Mouse (Mus musculus) retina, postnatal 7 days (tissue): Measurements from ENCODE around the gene Tubb4b.

Source experiments
- DNase-seq: peaks from one replicate; pipeline ENCODE4 v3.0.0-alpha.2; 2012; ENCODE audit warnings: low read depth, low spot score

Tubb4b gene

DNA sequence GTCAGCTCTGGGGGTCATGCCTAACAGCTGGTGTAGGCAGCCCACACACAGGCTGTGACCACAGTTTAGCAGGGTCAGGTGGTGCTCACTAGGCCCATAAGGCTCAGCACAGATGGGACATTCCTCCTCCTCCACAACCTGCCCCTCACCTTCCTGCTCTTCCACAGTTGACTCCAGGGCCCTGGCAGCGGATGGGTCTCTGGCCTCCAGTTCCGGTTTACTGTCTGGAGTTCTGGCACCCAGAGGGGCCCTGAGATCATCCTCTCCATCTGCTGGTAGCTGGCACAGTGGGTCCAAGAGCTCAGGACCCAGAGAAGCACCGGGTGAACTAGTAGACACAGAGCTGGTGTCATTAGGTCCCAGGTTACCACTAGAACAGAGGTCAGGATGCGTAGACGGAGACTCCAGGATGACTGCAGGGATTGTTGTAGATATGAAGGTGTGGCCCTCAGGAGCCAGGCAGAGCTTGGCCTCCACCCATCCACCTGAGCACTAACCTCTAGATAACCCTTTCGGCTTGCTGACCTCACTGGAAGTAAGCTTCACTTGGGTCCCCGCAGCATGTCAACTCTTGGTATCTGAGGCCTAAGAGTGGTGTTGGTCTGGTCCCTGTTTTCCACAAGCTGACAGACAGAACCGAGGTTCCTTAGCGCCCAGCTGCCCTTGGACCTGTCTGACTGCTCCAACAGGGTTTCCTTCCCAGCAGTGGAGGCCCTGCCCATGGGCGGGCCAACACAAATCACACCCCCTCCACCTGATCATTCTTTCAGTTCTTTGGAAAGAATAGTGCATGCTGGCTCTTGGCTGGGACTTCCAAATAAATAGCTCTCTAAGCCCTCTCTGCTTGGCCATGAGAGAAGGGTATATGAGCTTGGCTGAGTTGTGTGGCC lies 21.9 kb upstream of the Tubb4b start, which contains the start of gene AL732309.1:
AL732309.1 (minus strand) TSS at position 681 of the 890 bp plus-strand sequence.
- no peak for DNase-seq

DNA sequence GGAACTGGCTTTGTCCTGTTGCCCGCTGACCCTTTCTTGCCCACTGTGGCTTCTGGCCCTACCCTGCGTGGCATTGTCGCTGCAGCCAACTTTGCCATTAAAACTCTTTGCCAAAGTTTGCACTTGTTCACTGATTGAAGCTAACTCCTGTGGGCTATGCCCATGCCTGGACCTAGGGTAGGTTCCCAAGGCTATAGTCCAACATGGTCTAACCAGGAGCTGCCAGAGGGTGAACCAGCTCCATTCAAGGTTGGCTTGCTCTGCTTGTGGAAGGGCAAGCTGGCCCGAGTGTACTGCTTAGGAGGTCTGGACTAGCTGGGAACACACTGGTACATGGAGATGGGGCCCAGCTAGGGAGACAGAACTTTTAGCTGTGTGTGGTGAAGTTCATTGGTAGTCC lies 19.6 kb upstream of the Tubb4b start:
- DNase-seq: no peak

DNA sequence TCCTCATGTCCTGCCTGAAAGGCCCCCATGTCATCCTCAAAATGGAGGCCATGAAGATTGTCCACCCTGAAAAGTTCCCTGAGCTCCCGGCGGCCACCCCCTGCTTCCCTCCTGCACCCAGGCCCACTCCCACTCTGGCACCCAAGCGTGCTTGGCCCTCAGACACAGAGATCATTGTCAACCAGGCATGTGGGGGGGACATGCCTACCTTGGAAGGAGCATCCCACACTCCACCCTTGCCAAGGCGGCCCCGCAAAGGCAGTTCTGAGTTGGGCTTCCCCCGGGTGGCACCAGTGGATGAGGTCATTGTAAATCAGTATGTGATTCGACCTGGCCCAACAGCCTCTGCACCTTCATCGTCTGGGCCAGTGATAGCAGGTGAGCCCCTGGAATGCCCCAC lies 18.8 kb upstream of the Tubb4b start:
- no peak for DNase-seq

DNA sequence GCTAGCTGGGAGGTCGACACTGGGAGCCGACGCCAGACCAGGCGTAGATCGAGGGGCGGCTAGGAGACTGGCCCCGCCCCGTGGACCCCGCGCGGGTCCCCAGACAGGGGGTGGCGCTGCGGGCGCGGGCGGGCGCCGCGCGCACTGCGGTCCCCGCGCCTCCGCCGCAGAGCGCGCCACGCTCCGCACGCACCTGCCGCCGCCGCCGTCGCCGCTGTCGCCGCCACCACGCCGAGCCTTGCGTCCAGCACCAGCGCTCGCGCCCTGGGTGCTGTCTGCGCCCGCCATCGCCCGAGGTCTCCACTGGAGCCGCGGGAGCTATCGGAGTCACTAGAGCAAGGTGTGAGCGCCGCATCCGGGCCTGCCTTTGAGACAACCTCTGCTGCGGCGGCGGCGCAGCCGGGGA lies 17.6 kb upstream of the Tubb4b start, which contains the start of the genes Rnf208 and Cysrt1:
Rnf208 (plus strand) TSS at position 155 of the 406 bp plus-strand sequence.
Cysrt1 (minus strand) TSS at position 352 of the 406 bp plus-strand sequence.
- no peak for DNase-seq

DNA sequence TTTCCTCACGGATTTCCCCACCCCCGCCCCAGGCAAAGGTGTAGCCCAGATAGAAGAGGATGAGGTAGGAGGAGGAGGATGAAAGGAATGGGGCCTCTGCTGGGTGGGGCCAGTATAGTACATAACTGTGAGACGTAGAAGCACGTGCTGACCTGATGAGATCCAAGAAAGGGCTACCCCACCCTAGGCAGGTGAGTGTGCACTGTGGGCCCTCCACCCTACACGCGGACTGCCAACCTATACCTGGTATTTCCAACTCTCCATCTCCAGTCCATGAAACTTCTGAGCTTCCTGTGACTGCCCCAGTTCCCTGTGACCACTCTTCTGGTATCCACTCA lies 16.9 kb upstream of the Tubb4b start:
- DNase-seq: no peak

DNA sequence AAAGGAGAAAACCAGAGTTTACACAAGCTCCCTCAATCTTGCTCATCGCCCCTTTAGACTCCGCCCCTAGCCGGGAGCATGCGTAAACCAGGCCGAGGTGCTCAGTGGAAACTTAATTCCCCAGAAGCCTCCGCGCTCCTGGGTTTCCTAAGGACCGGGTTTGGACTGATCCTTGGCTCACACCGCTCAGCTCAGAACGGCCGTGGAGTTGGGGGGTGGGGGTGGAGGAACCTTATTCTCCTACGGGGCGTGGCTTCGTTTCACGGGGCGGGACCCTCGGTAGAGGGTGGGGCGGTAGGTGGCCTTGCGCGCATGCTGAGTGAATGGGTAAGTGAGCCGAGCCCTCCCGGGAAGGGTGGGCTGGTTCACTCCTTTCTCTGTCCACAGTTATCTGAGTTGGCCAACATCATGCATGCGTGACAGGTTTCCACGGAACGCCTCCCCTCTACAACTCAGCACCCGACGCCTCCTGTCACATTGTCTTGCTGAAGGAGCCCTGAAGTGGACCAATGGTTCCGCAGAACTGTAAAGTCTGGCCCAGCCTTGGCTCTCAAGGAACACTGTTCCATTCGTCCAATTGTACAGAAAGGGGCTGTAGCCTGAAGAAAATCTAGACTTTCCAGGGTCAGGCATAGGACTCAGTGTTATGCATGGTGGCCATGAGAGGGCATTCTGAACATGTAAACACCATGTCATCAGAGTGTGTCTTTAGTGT lies 16.4 kb upstream of the Tubb4b start:
- peak; percentile 65 for DNase-seq

DNA sequence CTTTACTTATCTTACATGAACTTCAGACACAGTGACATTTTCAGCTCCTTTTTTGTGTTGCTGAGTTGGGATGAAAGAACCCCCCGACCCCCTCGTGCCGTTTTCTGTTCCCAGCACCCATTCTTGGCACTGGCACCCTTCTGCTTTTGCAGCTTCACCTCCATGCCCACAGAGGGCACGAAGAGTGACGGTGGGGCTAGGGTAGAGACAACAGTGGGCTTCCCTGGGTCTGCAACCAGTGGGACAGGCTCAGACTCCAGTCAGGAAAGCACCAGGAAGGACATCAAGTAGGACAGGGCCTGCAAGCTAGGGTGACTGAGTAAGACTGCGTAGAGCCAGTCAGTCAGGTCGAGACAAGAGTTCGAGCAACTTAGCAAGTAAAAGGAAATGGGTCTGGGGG lies 15.8 kb upstream of the Tubb4b start:
- DNase-seq: no peak

DNA sequence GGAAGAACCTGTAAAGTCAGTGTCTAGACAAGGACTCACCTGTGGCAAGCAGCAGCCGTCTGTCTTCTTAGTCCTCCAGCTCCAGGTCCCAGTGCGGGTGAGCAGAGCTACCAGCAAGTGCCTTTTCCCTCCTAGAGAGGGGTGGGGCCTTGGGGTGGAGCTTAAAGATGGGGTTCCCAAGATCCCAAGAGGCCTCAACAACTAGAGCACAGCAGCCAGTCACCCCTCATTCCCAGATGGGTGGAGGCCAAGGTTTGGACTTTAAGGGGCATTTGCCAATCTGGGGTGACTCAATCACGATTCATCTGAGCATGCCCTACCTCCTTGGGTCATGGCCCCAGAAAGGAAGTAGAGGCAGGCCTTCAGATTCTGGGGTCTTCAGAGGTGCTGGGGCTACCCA lies 15.3 kb upstream of the Tubb4b start:
- DNase-seq: no peak

DNA sequence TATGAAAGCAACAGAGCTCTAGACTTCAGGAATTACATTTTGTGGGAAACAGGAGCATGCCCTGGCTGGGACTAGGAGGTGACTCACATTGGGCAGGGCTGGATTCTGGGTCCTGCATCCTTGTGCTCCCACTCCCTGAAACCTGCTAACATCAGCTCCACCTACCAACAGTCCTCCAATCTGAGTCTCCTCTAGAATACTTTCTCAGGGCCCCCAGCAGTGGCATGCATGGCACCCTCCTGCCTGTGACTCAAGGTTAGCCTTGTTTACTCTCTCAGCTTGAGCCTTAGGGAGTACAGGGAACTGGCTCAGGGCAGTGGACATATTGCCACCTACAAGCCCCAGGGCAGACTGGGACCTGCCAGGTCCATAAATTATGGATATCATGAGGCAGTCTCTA lies 13.6 kb upstream of the Tubb4b start:
- no peak for DNase-seq

DNA sequence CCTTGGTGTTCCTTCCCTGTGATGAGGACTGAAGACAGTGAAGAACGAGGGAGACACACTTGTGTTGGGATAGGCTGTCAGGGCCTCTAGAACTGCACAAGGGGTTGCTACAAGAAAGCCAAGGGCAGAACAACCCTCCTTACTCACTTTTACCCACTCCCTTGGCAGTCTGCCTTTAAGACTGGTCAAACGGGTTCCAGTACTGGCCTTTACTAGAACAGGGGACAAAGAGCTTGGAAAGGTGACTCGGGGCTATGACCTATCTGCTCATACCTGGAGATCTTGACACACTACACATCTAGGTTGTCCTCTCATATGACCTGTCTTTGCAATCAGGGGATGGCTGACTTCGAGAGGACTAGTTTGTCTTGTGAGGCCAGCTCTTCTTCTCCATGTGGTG lies 13.0 kb upstream of the Tubb4b start:
- no peak for DNase-seq

DNA sequence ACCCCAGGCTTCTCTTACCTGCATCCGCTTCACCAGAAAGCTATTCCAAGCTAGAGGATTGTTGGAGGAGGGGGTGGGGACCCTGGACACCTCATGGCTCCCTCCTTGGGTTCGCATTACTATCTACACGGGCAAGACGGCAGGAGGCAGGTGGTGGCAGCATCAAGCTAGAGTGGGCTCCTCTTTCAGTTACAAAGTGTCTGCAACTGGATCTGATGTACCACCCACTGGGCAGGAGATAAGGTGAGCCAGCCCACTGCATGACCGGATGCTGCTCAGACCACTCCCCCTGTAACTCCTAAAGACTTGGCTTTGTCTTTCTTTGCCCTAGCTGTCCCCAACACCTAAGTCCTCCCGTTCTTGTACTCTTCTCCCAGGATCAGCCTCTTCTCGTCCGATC lies 12.1 kb upstream of the Tubb4b start, which contains the start of gene Rnf224:
Rnf224 (minus strand) TSS at position 174 of the 400 bp plus-strand sequence.
- DNase-seq: no peak

DNA sequence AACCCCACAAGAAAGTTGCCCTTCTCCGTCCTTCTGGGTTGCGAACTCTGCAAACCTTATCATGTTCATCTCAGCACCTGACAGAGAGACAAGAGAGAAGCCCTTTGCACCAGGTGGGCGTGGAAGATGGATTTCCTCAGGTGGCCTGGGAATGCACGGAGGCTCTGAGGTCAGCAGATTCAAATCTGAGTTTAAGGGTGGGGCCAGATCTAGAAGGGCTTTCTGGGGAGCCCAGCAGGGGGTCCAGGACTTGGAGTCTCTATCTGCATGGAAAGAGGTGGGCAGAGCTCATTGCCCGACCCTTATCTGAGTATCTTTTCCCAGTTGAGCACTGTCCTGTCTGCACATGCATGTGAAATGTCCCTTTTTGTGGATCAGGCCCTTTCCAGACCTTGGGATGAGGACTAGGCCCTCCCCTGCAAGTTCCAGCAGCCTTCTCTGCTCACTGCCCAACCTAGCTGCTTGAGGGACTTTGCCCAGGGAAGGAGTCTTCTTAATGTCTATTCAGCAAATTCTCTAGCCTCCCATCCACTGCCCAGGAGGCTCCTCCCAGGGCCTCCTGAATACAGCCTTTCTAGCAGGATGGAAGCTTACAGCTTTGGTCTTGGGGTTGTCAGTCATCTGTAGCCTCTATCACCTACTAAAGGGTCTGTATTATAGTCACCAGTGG lies 10.2 kb upstream of the Tubb4b start:
- no peak for DNase-seq

DNA sequence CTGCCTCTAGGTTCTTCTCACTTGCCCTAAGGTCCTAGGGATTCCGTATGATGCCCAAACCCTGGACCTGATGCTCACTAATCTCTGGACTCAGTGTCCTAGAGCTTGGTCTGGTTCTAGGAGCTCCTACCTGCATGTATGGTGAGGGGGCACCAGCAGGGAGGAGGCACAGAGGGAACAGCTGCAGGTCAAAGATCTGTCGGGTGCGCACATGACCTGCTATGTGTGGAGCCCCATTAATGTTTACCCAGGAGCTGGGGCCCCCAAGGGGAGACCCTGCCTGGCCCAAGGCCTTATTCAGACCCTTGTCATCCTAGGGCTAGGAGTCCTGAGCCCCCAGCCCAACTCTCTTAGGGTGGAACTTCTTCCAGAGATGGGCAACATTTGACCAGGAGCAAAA lies 9.5 kb upstream of the Tubb4b start, which contains the start of gene Slc34a3:
Slc34a3 (minus strand) TSS at position 315 of the 400 bp plus-strand sequence.
- no peak for DNase-seq

DNA sequence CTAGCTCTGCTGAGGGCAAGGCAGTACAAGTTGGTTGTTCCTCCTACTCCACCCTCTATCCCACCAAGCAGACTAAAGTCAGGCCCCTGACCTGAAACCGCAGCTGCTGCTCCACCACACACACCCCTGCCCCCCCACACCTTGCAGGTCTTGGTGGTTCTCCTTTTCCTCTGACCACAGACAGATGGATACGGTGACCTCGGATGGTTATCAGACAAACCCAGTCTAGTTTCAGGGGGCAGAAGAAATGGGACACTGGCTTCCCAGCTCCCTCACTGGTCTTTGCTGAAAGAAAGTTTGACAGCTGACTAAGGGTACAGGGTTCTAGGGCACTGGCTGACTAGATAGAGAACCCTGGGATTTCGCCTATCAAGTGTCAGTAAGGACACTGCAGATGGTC lies 8.9 kb upstream of the Tubb4b start:
- DNase-seq: no peak

DNA sequence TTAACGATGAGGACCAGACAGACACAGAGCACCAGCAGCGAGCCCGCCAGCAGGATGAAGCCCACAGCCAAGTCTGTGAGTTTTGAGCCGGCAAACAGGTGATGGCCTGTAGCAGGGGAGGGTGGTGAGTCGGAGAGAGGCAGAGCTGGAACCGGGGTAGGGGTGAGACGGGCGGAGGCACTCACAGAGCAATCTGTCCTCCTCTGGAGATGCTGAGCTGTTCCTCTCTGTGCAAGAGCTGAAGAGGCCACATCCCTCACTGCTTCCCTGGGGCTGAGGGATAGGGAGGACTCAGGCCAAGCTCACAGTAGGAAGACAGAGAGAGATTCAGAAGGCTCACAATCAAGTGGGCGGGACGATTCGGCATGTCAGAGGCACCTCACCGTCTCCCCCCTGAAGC lies 6.5 kb upstream of the Tubb4b start:
- no peak for DNase-seq

DNA sequence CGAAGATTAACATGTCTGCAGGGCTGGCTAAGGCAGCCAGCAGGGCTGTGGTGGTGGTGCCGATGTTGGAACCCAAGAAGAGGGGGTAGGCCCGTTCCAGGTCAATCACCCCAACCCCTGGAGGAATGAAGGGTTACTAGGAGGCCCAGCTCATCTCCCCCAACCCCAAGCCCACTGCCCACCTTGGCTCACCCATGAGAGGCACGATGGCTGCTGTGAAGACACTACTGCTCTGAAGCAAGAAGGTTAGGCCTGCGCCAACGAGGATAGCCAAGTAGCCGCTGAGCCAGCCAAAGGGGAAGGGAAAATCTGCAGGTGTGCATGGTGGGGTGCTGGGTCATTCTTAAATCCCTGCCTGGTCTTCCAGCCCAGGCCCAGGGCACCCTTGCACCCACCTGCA lies 6.1 kb upstream of the Tubb4b start:
- no peak for DNase-seq

DNA sequence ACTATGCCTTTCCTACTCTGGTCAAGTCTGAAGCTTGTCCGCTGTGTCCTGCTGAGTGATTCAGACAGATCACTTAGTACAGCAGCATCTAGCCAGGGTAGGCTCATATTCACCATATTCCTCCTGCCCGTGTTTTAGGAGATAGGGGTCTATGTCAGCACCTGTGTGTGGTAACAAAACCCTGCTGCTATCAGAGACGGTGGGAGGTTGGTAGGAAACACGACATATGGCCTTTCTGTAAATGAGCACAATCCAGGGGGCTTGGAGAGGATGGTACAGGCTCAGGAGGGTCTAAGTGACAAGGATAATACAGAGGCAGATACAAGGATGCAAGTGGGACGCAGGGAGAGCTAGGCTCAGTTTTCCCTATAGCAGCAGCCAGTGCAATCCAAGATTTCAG lies 5.1 kb upstream of the Tubb4b start:
- DNase-seq: no peak

DNA sequence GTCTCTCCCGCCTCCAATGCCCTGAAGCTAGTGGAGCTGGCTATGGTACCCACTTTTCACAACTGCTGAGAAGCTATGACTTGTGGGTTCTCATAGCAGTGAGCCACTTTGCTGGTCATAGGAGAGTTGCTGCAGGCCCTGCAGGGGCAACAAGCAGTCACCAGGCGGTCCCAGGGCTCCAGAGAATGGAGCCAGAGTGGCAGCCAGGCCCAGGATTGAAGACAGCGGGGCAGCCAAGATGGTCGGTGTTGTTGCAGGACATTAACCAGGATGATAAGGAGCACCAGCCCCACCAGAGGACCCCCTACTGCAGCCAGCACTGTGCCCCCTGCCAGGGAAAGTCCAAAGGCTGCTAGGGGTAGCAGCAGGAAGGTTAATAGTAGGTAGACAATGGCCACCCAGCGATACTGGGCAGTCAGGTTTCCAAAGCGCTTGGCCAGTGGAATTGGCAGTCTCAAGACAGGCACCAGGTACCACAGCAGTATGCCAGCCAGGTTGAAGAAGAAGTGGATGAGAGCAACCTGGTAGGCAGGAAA lies 4.6 kb upstream of the Tubb4b start:
- no peak for DNase-seq

DNA sequence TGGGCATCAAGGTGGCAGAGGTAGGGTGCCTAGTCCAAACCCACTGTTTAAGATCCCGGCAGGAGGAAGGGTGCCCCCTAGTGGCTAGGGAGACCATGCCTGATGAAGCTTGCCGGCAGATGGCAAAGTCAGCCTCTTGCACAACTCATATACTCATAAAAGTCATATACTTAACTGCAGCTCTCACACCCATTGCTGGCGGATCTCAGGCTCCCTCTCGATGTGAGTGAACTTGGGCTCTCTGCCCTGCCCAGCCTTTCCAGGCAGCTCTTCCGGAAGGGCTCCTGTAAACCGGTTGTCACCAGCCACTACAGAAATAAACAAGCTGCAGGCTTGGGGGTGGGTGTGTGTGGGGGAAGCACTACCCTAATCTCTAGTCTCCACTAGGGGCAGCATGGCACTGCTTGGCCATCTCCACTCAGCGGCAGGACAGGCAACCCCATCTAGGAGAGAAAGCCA lies 4.0 kb upstream of the Tubb4b start:
- peak; percentile 81 for DNase-seq

DNA sequence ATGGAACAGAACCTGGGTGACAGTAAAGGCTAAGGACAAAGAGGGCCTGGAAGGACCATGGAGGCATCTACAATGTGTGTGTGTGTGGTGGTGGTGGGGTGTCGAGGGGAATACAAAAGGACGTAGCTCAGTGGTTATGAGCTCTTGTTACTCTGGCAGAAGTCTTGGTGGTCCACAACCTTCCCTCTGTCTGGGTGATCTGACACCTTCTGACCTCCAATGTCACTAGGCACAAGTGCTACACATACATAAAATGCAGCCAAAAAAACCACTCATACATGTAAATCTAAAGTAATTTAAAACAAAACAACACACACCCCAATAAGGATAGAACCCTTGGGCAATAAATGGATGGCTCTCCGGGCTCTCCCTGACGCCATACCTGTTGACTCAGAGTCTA lies 2.9 kb upstream of the Tubb4b start:
- no peak for DNase-seq

DNA sequence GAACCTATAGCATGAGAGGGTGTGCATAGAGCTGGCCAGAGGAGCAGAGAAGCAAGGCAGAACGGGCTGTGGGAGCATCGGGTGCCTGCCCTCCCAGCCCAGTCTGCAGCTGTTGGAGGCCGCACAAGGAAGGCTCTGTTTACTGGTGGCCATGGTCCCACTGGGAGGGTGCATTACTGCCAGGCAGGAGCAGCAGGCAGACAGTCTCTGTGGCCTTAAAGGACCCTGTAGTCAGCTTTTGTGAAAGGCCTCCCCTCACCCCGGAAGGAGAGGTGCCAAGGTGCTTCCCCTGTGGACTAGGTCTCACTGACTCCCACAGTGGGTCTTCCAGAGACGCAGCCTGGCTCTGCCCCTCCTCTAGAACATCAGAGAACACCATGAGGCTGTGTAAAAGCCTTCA lies 2.4 kb upstream of the Tubb4b start:
- no peak for DNase-seq
